In genomic region chr11:80079751-80080150, GRCm38 (mm10) we compare ENCODE assay signal across 9 mouse cellular contexts. TPM values are rescaled to one million over a fixed set of nuclear protein-coding genes. Genes with fewer than 3 reads are reported as not detected.
DNase-seq lines count a peak whose midpoint lies in the region; ATAC-seq and TF ChIP-seq lines count a peak whose summit lies in the region.
"Had no signal": no experiment of that assay in that cellular context is flagged by ENCODE, and none has a peak within 500 bp of the region (broad histone marks: within the 10 kb centered on the region; RNA-seq: fewer than 3 reads in every experiment).

No protein-coding gene starts in this region.

- no peaks in the 10 kb centered on the region for H3K27me3 ChIP-seq in heart, adult 2 months (ENCODE audit: control insufficient read depth, insufficient read depth, low read length)
- H3K27me3 ChIP-seq in ES-Bruce4 (ENCODE audit: control insufficient read depth, insufficient read depth, low read length, poor library complexity, severe bottlenecking) = no peaks in the 10 kb centered on the region
- H3K27me3 ChIP-seq in hindbrain, embryonic 10.5 days (ENCODE audit: insufficient read depth, poor library complexity, severe bottlenecking) = no peaks in the 10 kb centered on the region
- no peaks in the 10 kb centered on the region for H3K27me3 ChIP-seq in liver, postnatal 0 days (ENCODE audit: insufficient read depth, low read length)

- no peak for TF ChIP-seq CTCF in heart, adult 2 months (IDR thresholded peaks at IDR 0.05)
- TF ChIP-seq CTCF in ES-Bruce4 (IDR thresholded peaks at IDR 0.05; ENCODE audit: low read depth, low read length) = no peak
- no peak for TF ChIP-seq CTCF in liver, postnatal 0 days (IDR thresholded peaks at IDR 0.05; ENCODE audit: low read depth)

- no peak overlapping the region; the same call in 1 of the 2 replicates for H3K9ac ChIP-seq in heart, adult 2 months (ENCODE audit: low read depth, low read length)
- peak overlapping the region; percentile 91 for H3K9ac ChIP-seq in ES-Bruce4 (ENCODE audit: low read depth, poor library complexity, severe bottlenecking)
- peak overlapping the region; percentile 100 for H3K9ac ChIP-seq in liver, postnatal 0 days (replicated peaks)

- H3K9me3 ChIP-seq in ES-Bruce4 (replicated peaks; ENCODE audit: control insufficient read depth, insufficient read depth, low read length, poor library complexity, severe bottlenecking) = peaks cover 3% of the 10 kb centered on the region; the same call in 1 of the 2 replicates
- H3K9me3 ChIP-seq in hindbrain, embryonic 10.5 days = no peaks in the 10 kb centered on the region
- H3K9me3 ChIP-seq in liver, postnatal 0 days (ENCODE audit: low read length) = no peaks in the 10 kb centered on the region

- H3K79me2 ChIP-seq in heart, adult 2 months (replicated peaks; ENCODE audit: control insufficient read depth, insufficient read depth, low read length) = peaks cover 3% of the 10 kb centered on the region; the same call in 1 of the 2 replicates

- no peak for TF ChIP-seq EP300 in heart, adult 2 months (IDR thresholded peaks at IDR 0.05; ENCODE audit: insufficient read depth, low read depth, low read length)
- TF ChIP-seq EP300 in ES-Bruce4 (IDR thresholded peaks at IDR 0.05; ENCODE audit: insufficient read depth, low read depth, low read length) = no peak
- peak; percentile 87 for TF ChIP-seq EP300 in liver, postnatal 0 days (IDR thresholded peaks at IDR 0.05; ENCODE audit: low read depth)

- 54% methylated on average over 6 of the region's 6 CpGs for WGBS in heart, adult 2 months
- 72% methylated on average over 6 of the region's 6 CpGs for WGBS in hindbrain, embryonic 10.5 days
- WGBS in liver, postnatal 0 days (ENCODE audit: insufficient replicate concordance) = 21% methylated on average over 6 of the region's 6 CpGs

- H3K4me3 ChIP-seq in heart, adult 2 months = peak overlapping the region; percentile 59
- peak overlapping the region; percentile 96 for H3K4me3 ChIP-seq in ES-Bruce4 (ENCODE audit: low read depth, low read length)
- peak overlapping the region; percentile 93 for H3K4me3 ChIP-seq in hindbrain, embryonic 10.5 days
- H3K4me3 ChIP-seq in liver, postnatal 0 days (ENCODE audit: low read depth, low read length) = peak overlapping the region; percentile 99

- peaks cover 6% of the 10 kb centered on the region for H3K4me1 ChIP-seq in heart, adult 2 months (ENCODE audit: control insufficient read depth, insufficient read depth, low read length)
- H3K4me1 ChIP-seq in ES-Bruce4 (ENCODE audit: control insufficient read depth, insufficient read depth, low read length) = no peaks in the 10 kb centered on the region
- H3K4me1 ChIP-seq in hindbrain, embryonic 10.5 days (replicated peaks) = peaks cover 22% of the 10 kb centered on the region
- peaks cover 17% of the 10 kb centered on the region for H3K4me1 ChIP-seq in liver, postnatal 0 days (ENCODE audit: insufficient read depth)

- peaks cover 7% of the 10 kb centered on the region for H3K36me3 ChIP-seq in heart, adult 2 months (ENCODE audit: control insufficient read depth, insufficient read depth, low read length)
- peaks cover 14% of the 10 kb centered on the region; the same call in 1 of the 2 replicates for H3K36me3 ChIP-seq in ES-Bruce4 (ENCODE audit: control insufficient read depth, insufficient read depth, low read length, poor library complexity, severe bottlenecking)
- H3K36me3 ChIP-seq in hindbrain, embryonic 10.5 days = no peaks in the 10 kb centered on the region
- H3K36me3 ChIP-seq in liver, postnatal 0 days (replicated peaks; ENCODE audit: insufficient read depth, low read length) = peaks cover 4% of the 10 kb centered on the region

- ATAC-seq in liver, postnatal 0 days = no peak

- intact Hi-C loops in heart, adult 2 months (cut with DNase I) = no loop called here
- intact Hi-C loops in heart, postnatal 36 days (cut with DNase I) = no loop called here
- intact Hi-C loops in left cerebral cortex, postnatal 25 days (cut with DNase I) = loop anchor here (5.0 kb wide), 1 partner anchor 37 kb away; no protein-coding TSS in a partner anchor

- no peak for DNase-seq in heart, adult 2 months
- no peak for DNase-seq in heart, postnatal 36 days
- DNase-seq in hindbrain, embryonic 10.5 days (ENCODE audit: low spot score) = no peak
- no peak for DNase-seq in liver, postnatal 0 days
- no peak for DNase-seq in gastrocnemius, adult 8-10 months (ENCODE audit: low spot score in 2 of 2)
- no peak for DNase-seq in thymus, postnatal 25 days
- DNase-seq in left cerebral cortex, postnatal 25 days (ENCODE audit: low spot score in 2 of 2) = no peak
- DNase-seq: cerebellum, adult 8-10 months had no signal

- no peak for TF ChIP-seq POLR2A in heart, adult 2 months (IDR thresholded peaks at IDR 0.05; ENCODE audit: insufficient read depth, low read depth, low read length)
- TF ChIP-seq POLR2A in ES-Bruce4 (IDR thresholded peaks at IDR 0.05; ENCODE audit: insufficient read depth, low read length) = no peak

- H3K27ac ChIP-seq in heart, adult 2 months = peak overlapping the region; percentile 15; the same call in 1 of the 2 replicates
- no peak overlapping the region for H3K27ac ChIP-seq in ES-Bruce4 (ENCODE audit: insufficient read depth, low read length)
- H3K27ac ChIP-seq in hindbrain, embryonic 10.5 days = 0 out of 2 replicates have a peak overlapping the region, but pooled peaks have one; percentile 97
- H3K27ac ChIP-seq in liver, postnatal 0 days (ENCODE audit: low read depth) = peak overlapping the region; percentile 100

- H3K4me2 ChIP-seq in liver, postnatal 0 days (ENCODE audit: low read depth, low read length) = peak overlapping the region; percentile 86

RNA-seq across cellular contexts. Expression of gene Crlf3, which starts 1.0 kb away (rescaled TPM):
- 10 to 100 TPM; 10.8 to 10.9 TPM for total RNA-seq in heart, adult 2 months (2021)
- 8.0 and 11.7 TPM in 2 replicates for polyA plus RNA-seq in heart, adult 2 months (2012; rRNA removed)
- total RNA-seq in heart, postnatal 36 days (2021) = 10 to 100 TPM; 15.5 to 15.6 TPM
- 50.9 and 59.1 TPM in 2 replicates for polyA plus RNA-seq in ES-Bruce4 (2011; ENCODE audit: insufficient read depth, insufficient read length, low read depth, missing spikeins)
- 24.5 and 38.0 TPM in 2 replicates for polyA plus RNA-seq in hindbrain, embryonic 10.5 days (2016; fragmentation: Nextera tagmentation; extraction: Ambion mirVana)
- 45.7 and 47.8 TPM in 2 replicates for polyA plus RNA-seq in liver, postnatal 0 days (2015; fragmentation: Nextera tagmentation; extraction: Ambion mirVana)
- 1 to 10 TPM; 3.7 to 4.2 (median 4.1) TPM for total RNA-seq in gastrocnemius, adult 8-10 months (2022)
- 10 to 100 TPM; 12.2 to 13.4 TPM for total RNA-seq in left cerebral cortex, postnatal 25 days (2021)

RNA-seq across cellular contexts. Expression of gene Atad5, which starts 9.4 kb away (rescaled TPM):
- total RNA-seq in heart, adult 2 months (2021) = under 1 TPM; 0.70 to 0.84 TPM
- polyA plus RNA-seq in heart, adult 2 months (2012; rRNA removed) = 0.27 and 0.44 TPM in 2 replicates
- 1 to 10 TPM in 1 of 2 experiments, under 1 TPM in 1; 0.81 to 1.0 TPM for total RNA-seq in heart, postnatal 36 days (2021)
- 25.0 and 26.6 TPM in 2 replicates for polyA plus RNA-seq in ES-Bruce4 (2011; ENCODE audit: insufficient read depth, insufficient read length, low read depth, missing spikeins)
- 11.5 and 16.2 TPM in 2 replicates for polyA plus RNA-seq in hindbrain, embryonic 10.5 days (2016; fragmentation: Nextera tagmentation; extraction: Ambion mirVana)
- 3.7 and 4.9 TPM in 2 replicates for polyA plus RNA-seq in liver, postnatal 0 days (2015; fragmentation: Nextera tagmentation; extraction: Ambion mirVana)
- under 1 TPM; 0.51 to 0.73 (median 0.71) TPM for total RNA-seq in gastrocnemius, adult 8-10 months (2022)
- total RNA-seq in left cerebral cortex, postnatal 25 days (2021) = 1 to 10 TPM; 2.7 to 3.3 TPM
